Mouse (Mus musculus) ES-Bruce4 (cell line): ENCODE results near the gene Fam120b. TPM values are rescaled to one million over a fixed set of nuclear protein-coding genes. Genes with fewer than 3 reads are reported as not detected.

ENCODE experiments used
- H3K27ac ChIP-seq: 2 replicates; pipeline ENCODE4 v1.5.1; 2012; ENCODE audit warnings: low read length, inconsistent platforms; ENCODE audit not compliant: insufficient read depth
- H3K27me3 ChIP-seq: 2 replicates; pipeline ENCODE4 v1.6.1; 2012; ENCODE audit warnings: mild to moderate bottlenecking, low read length, inconsistent platforms; ENCODE audit not compliant: control insufficient read depth, poor library complexity, insufficient read depth, severe bottlenecking
- H3K36me3 ChIP-seq: 2 replicates; pipeline ENCODE4 v1.6.1; 2012; ENCODE audit warnings: inconsistent platforms, mild to moderate bottlenecking, low read length, moderate library complexity; ENCODE audit not compliant: control insufficient read depth, poor library complexity, insufficient read depth, severe bottlenecking
- H3K4me1 ChIP-seq: one replicate; pipeline ENCODE4 v1.8.1; 2011; ENCODE audit warnings: low read length; ENCODE audit not compliant: control insufficient read depth, insufficient read depth
- H3K4me3 ChIP-seq: 2 replicates; pipeline ENCODE4 v1.5.1; 2011; ENCODE audit warnings: low read depth, mild to moderate bottlenecking, low read length
- H3K9ac ChIP-seq: 2 replicates; pipeline ENCODE4 v1.6.1; 2012; ENCODE audit warnings: low read depth, mild to moderate bottlenecking, inconsistent platforms; ENCODE audit not compliant: poor library complexity, severe bottlenecking
- H3K9me3 ChIP-seq: replicated peaks from 2 replicates; pipeline ENCODE4 v1.6.1; 2012; ENCODE audit warnings: mild to moderate bottlenecking, low read length, inconsistent platforms; ENCODE audit not compliant: control insufficient read depth, poor library complexity, insufficient read depth, severe bottlenecking
- CTCF ChIP-seq: IDR thresholded peaks from one replicate; pipeline ENCODE4 v1.8.1; 2011; ENCODE audit warnings: low read depth, low read length
- EP300 ChIP-seq: IDR thresholded peaks from 2 replicates; pipeline ENCODE4 v1.6.1; 2011; ENCODE audit warnings: low read depth, low read length; ENCODE audit not compliant: insufficient read depth
- POLR2A ChIP-seq: IDR thresholded peaks from one replicate; pipeline ENCODE4 v1.8.1; 2011; ENCODE audit warnings: low read length; ENCODE audit not compliant: insufficient read depth
- polyA plus RNA-seq: library from polyadenylated mRNA; stranded (reverse); fragments of >200 nt; gene quantifications from 2 replicates; pipeline ENCODE4 v1.2.4, GENCODE M21; 2011; ENCODE audit warnings: low read depth; ENCODE audit not compliant: missing spikeins, insufficient read depth, insufficient read length

The Fam120b gene
- polyA plus RNA-seq, 1 experiment = 9.7 TPM

DNA sequence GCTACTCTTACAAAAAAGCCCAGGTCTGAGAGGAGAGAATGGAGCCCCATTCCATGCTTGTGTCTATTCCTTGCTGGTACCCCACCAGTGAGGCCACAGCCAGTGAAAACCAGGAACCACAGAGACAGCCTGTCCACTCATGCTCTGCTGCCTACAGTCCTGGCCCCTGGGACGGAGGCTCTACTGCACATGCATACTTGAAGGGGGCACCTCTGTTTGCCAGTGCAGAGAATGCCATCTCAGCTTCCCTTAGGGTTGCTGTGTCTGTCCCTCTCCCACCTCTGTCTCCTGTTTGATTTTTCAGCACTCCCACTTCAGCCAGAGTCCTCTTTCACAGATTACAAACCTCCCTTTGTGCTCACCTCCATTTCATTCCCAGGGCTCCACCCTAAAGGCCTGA is 14.9 kb downstream of the Fam120b start:
- Histone ChIP-seq H3K36me3 (no peaks in the 10 kb centered on the region), H3K9ac (no peak overlapping the region), H3K27me3 (no peaks in the 10 kb centered on the region), H3K4me1 (no peaks in the 10 kb centered on the region), H3K27ac (no peak overlapping the region), H3K9me3 (no peaks in the 10 kb centered on the region), H3K4me3 (no peak overlapping the region)
- no peak for TF ChIP-seq POLR2A
- no peak for TF ChIP-seq CTCF
- no peak for TF ChIP-seq EP300

- TF ChIP-seq EP300 = no peak
- no peak for TF ChIP-seq CTCF
- TF ChIP-seq POLR2A = no peak
- Histone ChIP-seq H3K4me1 (no peaks in the 10 kb centered on the region), H3K27me3 (no peaks in the 10 kb centered on the region), H3K36me3 (no peaks in the 10 kb centered on the region), H3K9me3 (no peaks in the 10 kb centered on the region), H3K27ac (no peak overlapping the region), H3K4me3 (no peak overlapping the region), H3K9ac (no peak overlapping the region)
Observed at GRCm38 (mm10) chr17:15416596-15417215, 20.7 kb downstream of the Fam120b start.

GRCm38 (mm10) chr17:15419534-15419933 is 23.5 kb downstream of the Fam120b start:
- no peaks in the 10 kb centered on the region for H3K27me3 ChIP-seq
- H3K4me3 ChIP-seq = no peak overlapping the region
- no peaks in the 10 kb centered on the region for H3K4me1 ChIP-seq
- H3K27ac ChIP-seq = no peak overlapping the region
- no peaks in the 10 kb centered on the region for H3K36me3 ChIP-seq
- H3K9ac ChIP-seq = no peak overlapping the region
- TF ChIP-seq POLR2A (no peak), CTCF (no peak), EP300 (no peak)
- H3K9me3 ChIP-seq = no peaks in the 10 kb centered on the region

DNA sequence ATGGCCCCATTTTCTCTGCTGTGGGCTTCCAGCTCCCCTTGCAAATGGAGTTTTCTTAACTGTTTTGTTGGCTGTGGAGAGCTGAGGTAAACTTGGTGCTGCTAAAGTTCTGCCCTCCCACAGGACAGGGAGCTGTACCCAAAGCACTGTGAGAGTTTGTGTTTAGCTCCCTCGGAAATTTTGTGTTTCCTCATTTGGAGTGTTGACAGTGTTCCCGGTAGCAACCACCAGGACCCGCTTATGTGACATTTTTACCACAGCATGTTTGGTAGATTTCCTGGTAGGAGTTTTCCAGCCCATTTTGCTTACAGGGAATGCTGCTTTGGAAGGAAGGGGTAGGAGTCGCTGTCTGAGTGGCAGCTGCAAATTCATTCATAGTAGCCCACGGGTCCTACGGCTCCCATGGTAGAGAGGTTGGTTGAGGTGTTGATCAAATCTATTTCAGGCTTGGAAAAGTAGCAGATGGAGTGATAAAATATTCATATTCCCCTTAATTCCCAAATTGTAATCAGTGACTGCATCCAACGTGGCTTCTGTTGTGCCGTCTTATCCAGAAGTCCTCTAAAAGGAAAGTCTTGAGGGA is 24.1 kb downstream of the Fam120b start:
- no peak overlapping the region for H3K4me3 ChIP-seq
- no peaks in the 10 kb centered on the region for H3K9me3 ChIP-seq
- no peaks in the 10 kb centered on the region for H3K4me1 ChIP-seq
- no peak for TF ChIP-seq POLR2A
- TF ChIP-seq CTCF = no peak
- TF ChIP-seq EP300 = no peak
- H3K27me3 ChIP-seq = no peaks in the 10 kb centered on the region
- no peak overlapping the region for H3K9ac ChIP-seq
- H3K27ac ChIP-seq = no peak overlapping the region
- no peaks in the 10 kb centered on the region for H3K36me3 ChIP-seq

- no peak overlapping the region for H3K4me3 ChIP-seq
- H3K4me1 ChIP-seq = no peaks in the 10 kb centered on the region
- H3K27me3 ChIP-seq = no peaks in the 10 kb centered on the region
- no peak overlapping the region for H3K27ac ChIP-seq
- no peak overlapping the region for H3K9ac ChIP-seq
- no peak for TF ChIP-seq POLR2A
- TF ChIP-seq CTCF = no peak
- TF ChIP-seq EP300 = no peak
- H3K36me3 ChIP-seq = no peaks in the 10 kb centered on the region
- no peaks in the 10 kb centered on the region for H3K9me3 ChIP-seq
Observed at GRCm38 (mm10) chr17:15421446-15421845, 25.4 kb downstream of the Fam120b start.

- Histone ChIP-seq H3K27ac (no peak overlapping the region), H3K36me3 (no peaks in the 10 kb centered on the region)
Observed at GRCm38 (mm10) chr17:15422666-15423065, 26.7 kb downstream of the Fam120b start.

More at GRCm38 (mm10) chr17:15422666-15423065, 26.7 kb downstream of the Fam120b start:
- Histone ChIP-seq H3K4me3 (no peak overlapping the region), H3K9ac (no peak overlapping the region), H3K9me3 (no peaks in the 10 kb centered on the region), H3K27me3 (no peaks in the 10 kb centered on the region), H3K4me1 (no peaks in the 10 kb centered on the region)
- TF ChIP-seq CTCF (no peak), EP300 (no peak), POLR2A (no peak)
